Mouse (Mus musculus) midbrain, embryonic 10.5 days (tissue): ENCODE measurements around the gene Mgat4b. TPM values are rescaled to one million over a fixed set of nuclear protein-coding genes. Genes with fewer than 3 reads are reported as not detected.

ENCODE experiments used
- DNase-seq: peaks from one replicate; pipeline ENCODE4 v3.0.0-alpha.2; 2017; ENCODE audit warnings: low spot score
- H3K27ac ChIP-seq: fragments of 300-500 bp; sonication (generic); replicated peaks from 2 replicates; pipeline ENCODE4 v1.5.1; 2016; ENCODE audit warnings: mild to moderate bottlenecking
- H3K27me3 ChIP-seq: fragments of 300-500 bp; sonication (generic); 2 replicates; pipeline ENCODE4 v1.6.1; 2016; ENCODE audit warnings: low read depth, mild to moderate bottlenecking; ENCODE audit not compliant: poor library complexity, severe bottlenecking
- H3K36me3 ChIP-seq: fragments of 300-500 bp; sonication (generic); 2 replicates; pipeline ENCODE4 v1.6.1; 2016; ENCODE audit warnings: mild to moderate bottlenecking, moderate library complexity
- H3K4me1 ChIP-seq: fragments of 300-500 bp; sonication (generic); 2 replicates; pipeline ENCODE4 v1.6.1; 2016
- H3K4me3 ChIP-seq: fragments of 300-500 bp; sonication (generic); 2 replicates; pipeline ENCODE4 v1.5.1; 2016; ENCODE audit warnings: mild to moderate bottlenecking, moderate library complexity
- H3K9me3 ChIP-seq: fragments of 300-500 bp; sonication (generic); replicated peaks from 2 replicates; pipeline ENCODE4 v1.6.1; 2016; ENCODE audit warnings: mild to moderate bottlenecking
- whole genome bisulfite sequencing: fragments of 180-500 bp; shearing (Covaris S2); methylation state at CpG from one replicate; pipeline ENCODE4 v1.1.7; 2016; 5-methylcytosine and 5-hydroxymethylcytosine counted together
- polyA plus RNA-seq: library from polyadenylated mRNA; unstranded; fragments of >200 nt; fragmentation: Nextera tagmentation; extraction: Ambion mirVana; gene quantifications from 2 replicates; pipeline ENCODE4 v1.2.1, GENCODE M21; 2016

The Mgat4b gene
- polyA plus RNA-seq, 1 experiment from 2014 or later = 12.1 TPM

- Histone ChIP-seq H3K9me3 (no peaks in the 10 kb centered on the region), H3K27me3 (no peaks in the 10 kb centered on the region), H3K4me1 (peaks cover 13% of the 10 kb centered on the region; the same call in 1 of the 2 replicates), H3K36me3 (no peaks in the 10 kb centered on the region), H3K27ac (no peak overlapping the region), H3K4me3 (no peak overlapping the region)
- DNase-seq = no peak
- WGBS = 85% methylated on average over 7 of the region's 7 CpGs
These were observed 37.9 kb downstream of the Mgat4b start for GRCm38 (mm10) chr11:50248473-50249171.

DNA sequence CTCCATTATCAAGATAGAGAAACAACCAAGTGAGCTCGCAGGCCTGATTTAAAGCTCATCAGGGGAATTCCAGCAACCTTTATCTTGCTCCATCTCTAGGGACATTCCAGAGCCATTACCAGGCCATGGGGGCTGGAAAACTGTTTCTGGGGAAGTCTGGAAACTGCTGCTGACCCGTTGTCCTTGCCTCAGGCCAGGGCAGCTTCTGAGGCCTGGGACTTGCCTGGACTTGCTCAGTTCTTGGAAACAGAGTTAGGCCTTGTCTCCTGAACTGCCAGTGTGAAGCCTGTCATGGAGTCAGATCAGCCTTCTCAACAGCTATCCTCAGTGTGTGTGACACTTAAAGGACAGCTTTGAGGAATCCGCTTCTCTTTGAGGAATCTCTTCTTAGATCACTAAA, 41.5 kb downstream of the Mgat4b start:
- Histone ChIP-seq H3K27ac (peak overlapping the region; percentile 46; the same call in 1 of the 2 replicates), H3K36me3 (peaks cover 20% of the 10 kb centered on the region), H3K27me3 (no peaks in the 10 kb centered on the region), H3K9me3 (no peaks in the 10 kb centered on the region), H3K4me3 (no peak overlapping the region), H3K4me1 (peaks cover 13% of the 10 kb centered on the region; the same call in 1 of the 2 replicates)
- 72% methylated on average over 3 of the region's 3 CpGs for WGBS
- DNase-seq = no peak

DNA sequence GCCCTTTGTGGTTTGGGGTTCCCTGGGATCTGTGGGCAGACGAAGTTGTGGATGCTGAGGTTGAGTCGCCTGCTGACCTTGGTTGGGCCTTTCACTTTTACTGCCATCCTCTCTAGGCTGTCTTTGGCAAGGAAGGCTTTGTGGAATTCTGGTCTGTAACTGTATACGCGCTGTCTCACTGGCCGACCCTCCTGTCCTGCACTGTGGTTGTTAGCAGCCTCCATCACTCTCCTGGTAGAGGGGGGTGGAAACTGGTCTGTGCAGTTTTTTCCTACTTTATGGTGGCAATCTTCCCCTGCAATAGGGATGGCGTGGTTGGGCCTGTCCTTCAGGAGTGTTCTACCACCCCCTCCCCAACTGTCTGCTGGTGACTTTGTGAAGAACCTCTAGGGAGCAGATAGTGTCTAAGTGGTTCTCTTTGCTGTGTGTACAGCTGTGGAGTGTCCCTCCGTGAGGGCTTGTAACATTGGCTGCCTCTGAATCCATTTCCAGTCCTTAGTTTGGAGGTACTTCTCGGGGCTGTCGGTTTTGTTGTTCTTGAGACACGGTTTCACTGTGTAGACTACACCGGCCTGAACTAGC, 42.1 kb downstream of the Mgat4b start:
- no peak for DNase-seq
- no peaks in the 10 kb centered on the region for H3K9me3 ChIP-seq
- no peak overlapping the region; the same call in 1 of the 2 replicates for H3K27ac ChIP-seq
- peaks cover 26% of the 10 kb centered on the region for H3K36me3 ChIP-seq
- no peaks in the 10 kb centered on the region for H3K27me3 ChIP-seq
- H3K4me1 ChIP-seq = peaks cover 13% of the 10 kb centered on the region; the same call in 1 of the 2 replicates
- 87% methylated on average over 11 of the region's 11 CpGs for WGBS
- no peak overlapping the region for H3K4me3 ChIP-seq

- H3K27ac ChIP-seq = 0 out of 2 replicates have a peak overlapping the region, but pooled peaks have one; percentile 6
- H3K9me3 ChIP-seq = no peaks in the 10 kb centered on the region
- peaks cover 32% of the 10 kb centered on the region for H3K36me3 ChIP-seq
- 78% methylated on average over 1 of the region's 1 CpGs for WGBS
- H3K4me1 ChIP-seq = peaks cover 13% of the 10 kb centered on the region; the same call in 1 of the 2 replicates
- no peak for DNase-seq
- no peak overlapping the region for H3K4me3 ChIP-seq
- no peaks in the 10 kb centered on the region for H3K27me3 ChIP-seq
These were observed 42.7 kb downstream of the Mgat4b start for GRCm38 (mm10) chr11:50253393-50253792.

- DNase-seq = no peak
- Histone ChIP-seq H3K4me3 (no peak overlapping the region), H3K4me1 (peaks cover 13% of the 10 kb centered on the region; the same call in 1 of the 2 replicates), H3K27ac (no peak overlapping the region), H3K9me3 (no peaks in the 10 kb centered on the region), H3K36me3 (peaks cover 39% of the 10 kb centered on the region), H3K27me3 (no peaks in the 10 kb centered on the region)
- WGBS = 87% methylated on average over 12 of the region's 12 CpGs
These were observed 43.4 kb downstream of the Mgat4b start for GRCm38 (mm10) chr11:50254010-50254580.

DNA sequence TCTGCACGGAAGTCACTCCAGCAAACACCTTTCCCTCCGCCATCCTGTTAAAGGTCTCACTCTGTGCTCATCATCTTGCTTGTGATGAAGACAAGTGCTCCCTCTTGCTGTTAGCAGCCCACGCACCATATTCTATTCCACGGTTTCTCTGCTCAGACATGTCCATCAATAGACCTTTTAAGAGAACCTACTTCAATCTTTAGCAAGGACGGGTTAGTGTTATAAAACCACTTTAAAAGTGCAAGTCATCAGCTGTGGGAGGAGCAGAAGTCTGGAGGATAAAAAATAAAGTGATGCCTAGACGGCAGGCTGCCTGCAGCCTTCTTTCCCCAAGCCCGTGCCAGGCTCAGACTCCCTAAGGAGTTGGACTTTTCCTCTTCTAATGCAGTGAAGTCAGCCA, 45.9 kb downstream of the Mgat4b start:
- Histone ChIP-seq H3K36me3 (peaks cover 64% of the 10 kb centered on the region), H3K4me3 (no peak overlapping the region), H3K27ac (no peak overlapping the region), H3K9me3 (no peaks in the 10 kb centered on the region), H3K27me3 (no peaks in the 10 kb centered on the region), H3K4me1 (peaks cover 13% of the 10 kb centered on the region; the same call in 1 of the 2 replicates)
- no peak for DNase-seq
- WGBS = 92% methylated on average over 7 of the region's 7 CpGs

DNA sequence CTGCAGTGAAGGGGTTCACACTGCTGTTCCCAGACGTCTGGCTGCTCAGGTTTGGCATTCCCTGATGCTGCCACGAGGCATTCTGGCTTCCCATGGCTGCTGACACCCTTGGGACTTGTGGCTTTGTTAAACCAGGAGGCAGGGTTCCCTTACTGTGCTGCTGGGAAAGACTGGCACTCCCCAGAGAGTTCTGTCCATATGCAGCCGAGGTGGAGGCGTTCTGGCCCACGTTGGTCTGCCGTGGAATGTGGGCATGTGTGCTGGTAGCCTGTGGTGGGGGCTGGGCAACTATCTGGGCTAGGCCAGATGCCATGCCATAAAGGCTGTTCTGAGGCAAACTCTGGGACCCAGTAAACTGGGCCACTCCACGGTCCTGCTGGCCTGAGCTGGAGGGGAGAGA, 47.6 kb downstream of the Mgat4b start:
- Histone ChIP-seq H3K4me1 (peaks cover 2% of the 10 kb centered on the region; the same call in 1 of the 2 replicates), H3K4me3 (no peak overlapping the region), H3K27ac (no peak overlapping the region), H3K27me3 (no peaks in the 10 kb centered on the region), H3K9me3 (no peaks in the 10 kb centered on the region), H3K36me3 (peaks cover 81% of the 10 kb centered on the region)
- 92% methylated on average over 7 of the region's 7 CpGs for WGBS
- no peak for DNase-seq

GRCm38 (mm10) chr11:50262020-50262419, 51.3 kb downstream of the Mgat4b start:
- 95% methylated on average over 4 of the region's 4 CpGs for WGBS
- Histone ChIP-seq H3K27me3 (no peaks in the 10 kb centered on the region), H3K4me3 (no peak overlapping the region), H3K36me3 (peaks cover 99% of the 10 kb centered on the region), H3K9me3 (no peaks in the 10 kb centered on the region), H3K27ac (no peak overlapping the region), H3K4me1 (no peaks in the 10 kb centered on the region)
- no peak for DNase-seq

DNA sequence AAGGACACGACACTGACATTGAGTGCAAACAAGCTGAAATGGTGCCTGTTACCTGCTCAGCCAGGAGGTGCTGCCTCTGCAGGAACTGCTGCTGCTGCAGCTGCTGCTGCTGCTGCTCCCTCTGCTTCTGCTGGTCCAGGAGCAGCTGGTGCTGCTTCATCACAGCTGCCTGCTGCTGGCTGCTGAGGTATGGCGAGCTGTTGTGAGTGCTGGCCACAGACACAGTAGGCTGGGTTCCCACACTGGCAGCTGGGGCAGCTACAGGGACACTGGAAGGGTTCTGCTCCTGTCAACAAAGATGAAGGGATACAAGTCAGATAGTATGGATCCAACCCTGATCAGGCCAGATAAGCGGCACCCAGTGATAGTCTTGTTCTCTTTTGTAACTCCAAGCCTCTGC, 52.5 kb downstream of the Mgat4b start:
- H3K27me3 ChIP-seq = no peaks in the 10 kb centered on the region
- H3K9me3 ChIP-seq = no peaks in the 10 kb centered on the region
- H3K27ac ChIP-seq = no peak overlapping the region
- H3K36me3 ChIP-seq = peaks cover 97% of the 10 kb centered on the region
- no peak overlapping the region for H3K4me3 ChIP-seq
- no peak for DNase-seq
- WGBS = 91% methylated on average over 3 of the region's 3 CpGs
- H3K4me1 ChIP-seq = no peaks in the 10 kb centered on the region

DNA sequence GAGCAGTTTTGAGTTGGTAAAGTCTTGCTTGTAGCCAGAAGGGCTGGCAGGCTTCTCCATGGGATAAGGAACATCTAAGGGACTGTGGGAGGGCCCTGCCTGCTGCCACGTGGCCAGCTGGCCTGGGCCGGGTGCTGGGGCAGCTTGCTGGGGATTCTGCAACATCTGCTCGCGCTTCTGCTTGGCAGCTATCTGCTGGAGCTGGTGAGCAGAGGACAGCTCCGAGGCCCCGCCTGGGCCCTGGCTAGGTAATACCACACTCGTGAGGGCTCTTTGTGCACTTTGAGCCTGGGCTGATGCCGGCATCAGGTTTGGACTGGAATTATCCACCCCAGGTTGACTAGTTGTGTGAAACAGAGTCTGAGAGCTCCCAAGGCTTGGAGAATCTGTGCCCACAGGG, 55.2 kb downstream of the Mgat4b start:
- Histone ChIP-seq H3K4me3 (no peak overlapping the region), H3K36me3 (peaks cover 79% of the 10 kb centered on the region), H3K27me3 (no peaks in the 10 kb centered on the region), H3K4me1 (no peaks in the 10 kb centered on the region), H3K9me3 (no peaks in the 10 kb centered on the region), H3K27ac (no peak overlapping the region)
- WGBS = 93% methylated on average over 8 of the region's 8 CpGs
- DNase-seq = no peak

DNA sequence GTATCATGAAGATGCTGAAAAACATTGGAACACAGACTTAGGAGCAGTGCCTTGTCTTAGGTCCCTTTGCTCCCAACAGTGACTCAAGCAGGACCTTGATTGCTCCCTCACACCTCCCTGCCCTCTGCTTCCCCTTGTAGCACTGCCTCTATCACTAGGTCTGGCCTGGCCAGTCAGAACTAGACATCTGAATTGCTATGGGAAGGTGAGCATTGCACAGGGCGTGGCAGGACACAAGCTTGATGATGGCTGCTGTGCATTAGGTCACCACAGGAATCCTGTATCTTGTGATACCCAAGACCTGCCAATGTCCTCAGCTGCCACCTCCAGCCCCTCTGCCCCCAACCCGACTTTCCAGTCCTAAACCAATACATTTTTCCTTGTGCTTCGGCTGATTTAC, 56.3 kb downstream of the Mgat4b start:
- Histone ChIP-seq H3K27ac (no peak overlapping the region), H3K36me3 (peaks cover 72% of the 10 kb centered on the region), H3K9me3 (no peaks in the 10 kb centered on the region), H3K4me1 (no peaks in the 10 kb centered on the region), H3K27me3 (no peaks in the 10 kb centered on the region), H3K4me3 (no peak overlapping the region)
- DNase-seq = no peak
- 96% methylated on average over 3 of the region's 3 CpGs for WGBS

- H3K4me3 ChIP-seq = no peak overlapping the region
- peaks cover 52% of the 10 kb centered on the region for H3K36me3 ChIP-seq
- no peak overlapping the region for H3K27ac ChIP-seq
- 85% methylated on average over 2 of the region's 2 CpGs for WGBS
- no peaks in the 10 kb centered on the region for H3K27me3 ChIP-seq
- H3K4me1 ChIP-seq = no peaks in the 10 kb centered on the region
- DNase-seq = no peak
- no peaks in the 10 kb centered on the region for H3K9me3 ChIP-seq
These were observed 58.5 kb downstream of the Mgat4b start for GRCm38 (mm10) chr11:50269163-50269562.

- DNase-seq = no peak
- WGBS = 97% methylated on average over 1 of the region's 1 CpGs
These were observed 59.2 kb downstream of the Mgat4b start for GRCm38 (mm10) chr11:50269885-50270284.

More at GRCm38 (mm10) chr11:50269885-50270284, 59.2 kb downstream of the Mgat4b start:
- H3K4me1 ChIP-seq = no peaks in the 10 kb centered on the region
- H3K36me3 ChIP-seq = peaks cover 44% of the 10 kb centered on the region
- no peak overlapping the region for H3K4me3 ChIP-seq
- no peak overlapping the region for H3K27ac ChIP-seq
- H3K9me3 ChIP-seq = no peaks in the 10 kb centered on the region
- no peaks in the 10 kb centered on the region for H3K27me3 ChIP-seq
